In the genomic region with DNA sequence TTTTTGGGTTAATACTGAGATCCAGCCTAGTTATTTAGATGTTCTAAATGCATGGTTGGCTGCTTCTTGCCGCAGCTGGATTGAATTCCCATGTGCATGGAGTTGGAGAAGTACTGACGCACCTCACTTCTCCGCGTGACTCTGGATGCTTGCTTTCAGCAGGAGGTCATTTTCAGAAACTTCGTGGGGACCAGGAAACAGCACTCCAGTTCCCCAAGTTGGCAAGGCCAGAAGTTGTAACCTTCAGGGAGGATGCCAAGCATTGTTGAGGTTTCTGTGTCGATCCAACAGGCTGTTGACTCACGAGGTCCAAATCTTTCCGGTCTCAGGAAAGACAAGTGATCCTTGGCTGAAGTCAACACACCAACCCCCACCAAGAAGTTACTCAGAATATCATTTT, we compare ENCODE assay signal across 15 mouse cellular contexts.
DNase-seq lines count a peak whose midpoint lies in the region; ATAC-seq and TF ChIP-seq lines count a peak whose summit lies in the region.
"Had no signal": no experiment of that assay in that cellular context is flagged by ENCODE, and none has a peak within 500 bp of the region (broad histone marks: within the 10 kb centered on the region; RNA-seq: fewer than 3 reads in every experiment).

No protein-coding gene starts in this region.

- 57% methylated on average over 8 of the region's 8 CpGs for WGBS in heart, postnatal 0 days
- WGBS in lung, postnatal 0 days: 68% methylated on average over 8 of the region's 8 CpGs

- ATAC-seq in heart, postnatal 0 days (ENCODE audit: insufficient read depth, low read depth): no peak
- no peak for ATAC-seq in lung, postnatal 0 days
- ATAC-seq: CD4-positive, CD25-positive, alpha-beta regulatory T cell, adult 4 months had no signal

- no peak overlapping the region for H3K9ac ChIP-seq in heart, postnatal 0 days (replicated peaks; ENCODE audit: low read depth, low read length)
- no peak overlapping the region for H3K9ac ChIP-seq in lung, postnatal 0 days (replicated peaks; ENCODE audit: low read depth)
- H3K9ac ChIP-seq: hindbrain, embryonic 12.5 days; liver, embryonic 14.5 days; neural tube, embryonic 12.5 days had no signal

- no peak overlapping the region for H3K4me2 ChIP-seq in heart, postnatal 0 days (ENCODE audit: low read depth, low read length)
- H3K4me2 ChIP-seq in lung, postnatal 0 days (replicated peaks; ENCODE audit: low read depth, low read length): no peak overlapping the region
- H3K4me2 ChIP-seq: hindbrain, embryonic 12.5 days; neural tube, embryonic 12.5 days had no signal

- TF ChIP-seq CTCF in heart, postnatal 0 days (IDR thresholded peaks at IDR 0.05; ENCODE audit: low read depth): no peak
- TF ChIP-seq CTCF in lung, postnatal 0 days (IDR thresholded peaks at IDR 0.05): no peak

- no peaks in the 10 kb centered on the region for H3K4me1 ChIP-seq in heart, postnatal 0 days (ENCODE audit: control insufficient read depth, insufficient read depth)
- H3K4me1 ChIP-seq in lung, postnatal 0 days (ENCODE audit: insufficient read depth, low read depth, low read length): no peaks in the 10 kb centered on the region
- H3K4me1 ChIP-seq: hindbrain, embryonic 12.5 days; midbrain, embryonic 10.5 days; neural tube, embryonic 12.5 days had no signal

- H3K4me3 ChIP-seq in heart, postnatal 0 days (ENCODE audit: low read depth, low read length): no peak overlapping the region
- no peak overlapping the region for H3K4me3 ChIP-seq in lung, postnatal 0 days (ENCODE audit: low read depth, low read length)
- H3K4me3 ChIP-seq: hindbrain, embryonic 12.5 days; midbrain, embryonic 10.5 days; neural tube, embryonic 12.5 days had no signal

- DNase-seq in gastrocnemius, postnatal 25 days: peak; percentile 36
- no peak for DNase-seq in gastrocnemius, adult 8-10 months (ENCODE audit: low spot score in 2 of 2)
- peak; percentile 90 for DNase-seq in NIH3T3 (ENCODE audit: low read depth)
- peak; percentile 13 for DNase-seq in heart, postnatal 0 days (ENCODE audit: low spot score)
- DNase-seq in lung, postnatal 0 days (ENCODE audit: low spot score): peak; percentile 26
- no peak for DNase-seq in urinary bladder, postnatal 25 days (ENCODE audit: low spot score)
- no peak for DNase-seq in urinary bladder, adult 18-20 months (ENCODE audit: low spot score in 2 of 2)
- no peak for DNase-seq in layer of hippocampus, postnatal 25 days (ENCODE audit: extremely low spot score in 1 of 2, low spot score in 1 of 2)
- DNase-seq: cerebellum, postnatal 36 days; right cerebral cortex, postnatal 25 days had no signal

- H3K36me3 ChIP-seq in heart, postnatal 0 days (replicated peaks; ENCODE audit: control insufficient read depth, insufficient read depth, low read length): no peaks in the 10 kb centered on the region
- no peaks in the 10 kb centered on the region for H3K36me3 ChIP-seq in lung, postnatal 0 days (ENCODE audit: insufficient read depth, low read length)
- H3K36me3 ChIP-seq: hindbrain, embryonic 12.5 days; midbrain, embryonic 10.5 days; neural tube, embryonic 12.5 days had no signal

- no peak for TF ChIP-seq EP300 in heart, postnatal 0 days (IDR thresholded peaks at IDR 0.05; ENCODE audit: low read depth)
- no peak for TF ChIP-seq EP300 in lung, postnatal 0 days (IDR thresholded peaks at IDR 0.05)

- H3K27ac ChIP-seq in heart, postnatal 0 days (ENCODE audit: low read depth): no peak overlapping the region
- H3K27ac ChIP-seq in lung, postnatal 0 days (ENCODE audit: low read length): no peak overlapping the region
- H3K27ac ChIP-seq: hindbrain, embryonic 12.5 days; liver, embryonic 14.5 days; midbrain, embryonic 10.5 days; neural tube, embryonic 12.5 days had no signal

- no peaks in the 10 kb centered on the region for H3K27me3 ChIP-seq in heart, postnatal 0 days (ENCODE audit: control insufficient read depth, insufficient read depth, low read length)
- no peaks in the 10 kb centered on the region for H3K27me3 ChIP-seq in lung, postnatal 0 days (replicated peaks; ENCODE audit: insufficient read depth, low read length)
- H3K27me3 ChIP-seq: hindbrain, embryonic 12.5 days; neural tube, embryonic 12.5 days had no signal

- H3K9me3 ChIP-seq in heart, postnatal 0 days (replicated peaks; ENCODE audit: control insufficient read depth, low read length): no peaks in the 10 kb centered on the region
- H3K9me3 ChIP-seq in lung, postnatal 0 days (ENCODE audit: low read length): no peaks in the 10 kb centered on the region
- H3K9me3 ChIP-seq: hindbrain, embryonic 12.5 days; midbrain, embryonic 10.5 days; neural tube, embryonic 12.5 days had no signal

Comparison
In these comparisons a context has a peak if more than half of its experiments do, and no peak if none do; other contexts are left out.
1. DNase-seq: peak in gastrocnemius, postnatal 25 days (single experiment), NIH3T3 (single experiment), heart, postnatal 0 days (single experiment) and lung, postnatal 0 days (single experiment); none in gastrocnemius, adult 8-10 months (0 of 2), urinary bladder, postnatal 25 days (single experiment), urinary bladder, adult 18-20 months (0 of 2) and layer of hippocampus, postnatal 25 days (0 of 2).